Mouse (Mus musculus) layer of hippocampus, adult 11-12 months (tissue): ENCODE results near the gene Rab8b.
"Not testable (repeated sequence)": the region's sequence is repeated elsewhere in the genome, so short reads cannot be mapped to it uniquely, and the experiment has no call there.

Experiments
- DNase-seq: peaks from one replicate; pipeline ENCODE4 v3.0.0; 2022; ENCODE audit warnings: low spot score

The Rab8b gene

DNA sequence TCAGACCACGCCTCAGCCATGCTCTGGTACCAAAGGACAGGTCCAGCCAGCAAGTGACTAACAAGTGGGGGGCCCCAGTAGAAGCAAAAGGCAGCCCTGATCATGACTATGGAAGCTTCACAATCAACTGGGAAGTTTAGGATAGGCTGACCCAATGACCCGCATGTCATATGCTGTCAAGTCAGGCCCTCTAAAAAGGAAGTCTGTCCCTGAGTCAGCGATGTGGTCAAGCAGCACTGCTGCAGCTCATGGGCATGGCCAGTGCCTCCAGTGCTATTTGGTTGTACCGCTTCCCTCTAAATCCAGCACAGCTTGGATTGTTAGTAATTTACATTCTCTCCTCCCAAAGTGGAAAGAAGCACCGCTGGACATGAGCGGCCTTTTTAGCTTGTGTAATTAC lies 32.7 kb downstream of the Rab8b start:
- DNase-seq: peak; percentile 43

- no peak for DNase-seq
These were observed 33.1 kb downstream of the Rab8b start for GRCm38 (mm10) chr9:66886366-66886765.

GRCm38 (mm10) chr9:66884609-66885008 lies 34.9 kb downstream of the Rab8b start:
- no peak for DNase-seq

DNA sequence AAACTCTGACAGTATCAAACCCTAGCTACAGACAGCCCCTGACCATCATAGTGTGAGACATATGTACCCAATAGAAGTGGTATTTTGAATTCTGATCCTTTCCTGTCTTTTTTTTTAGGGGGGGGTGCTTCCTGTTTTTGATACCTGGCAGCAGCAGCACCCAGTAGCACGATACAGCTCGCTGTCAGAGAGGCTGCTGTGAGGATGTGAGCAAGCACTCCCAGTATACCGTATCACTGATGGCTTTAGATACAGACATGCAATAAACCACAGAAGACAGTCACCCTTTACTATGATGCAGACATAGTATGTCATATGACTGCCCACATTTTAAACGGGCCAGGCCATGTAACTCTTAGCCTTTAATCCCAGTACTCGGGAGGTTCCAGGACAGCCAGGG lies 36.0 kb downstream of the Rab8b start:
- no peak for DNase-seq

DNA sequence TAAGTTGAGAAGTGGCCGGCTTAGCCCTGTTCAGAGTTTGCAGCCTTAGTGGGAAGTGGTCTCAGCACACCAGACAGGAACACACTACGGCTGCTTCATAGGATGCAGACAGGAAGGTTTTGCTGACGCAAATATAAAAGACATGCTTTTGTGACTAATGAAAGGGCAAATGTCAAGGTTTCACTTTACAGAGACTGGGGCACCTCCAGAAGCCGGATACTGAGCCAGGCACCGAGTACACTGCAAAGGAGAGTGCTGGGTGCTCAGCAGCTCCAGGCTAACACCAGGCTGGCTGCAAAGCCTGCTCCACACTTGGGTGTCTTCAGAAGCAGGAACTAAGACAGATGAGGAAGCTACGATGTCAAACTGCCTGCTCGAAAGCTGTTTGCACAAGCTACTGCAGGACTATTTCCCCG lies 37.1 kb downstream of the Rab8b start:
- no peak for DNase-seq

DNA sequence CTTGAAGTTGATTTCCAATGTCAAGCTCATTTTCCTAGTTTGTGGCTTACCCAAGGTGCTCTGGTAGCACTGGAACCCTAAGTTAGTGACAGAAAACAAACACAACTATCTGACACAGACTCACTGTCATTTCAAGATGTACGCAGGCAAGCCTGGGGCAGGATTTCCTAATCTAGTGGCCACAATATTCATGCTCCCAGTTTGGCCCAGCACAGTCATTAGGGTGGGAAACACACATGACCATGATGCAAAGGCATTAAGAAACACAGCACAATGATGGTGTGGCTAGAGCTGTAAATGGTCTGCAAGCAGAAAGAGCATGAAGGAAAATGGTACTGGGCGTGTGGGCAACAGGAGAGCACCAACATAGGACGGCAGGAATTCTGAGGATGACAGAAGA lies 37.6 kb downstream of the Rab8b start:
- no peak for DNase-seq

DNA sequence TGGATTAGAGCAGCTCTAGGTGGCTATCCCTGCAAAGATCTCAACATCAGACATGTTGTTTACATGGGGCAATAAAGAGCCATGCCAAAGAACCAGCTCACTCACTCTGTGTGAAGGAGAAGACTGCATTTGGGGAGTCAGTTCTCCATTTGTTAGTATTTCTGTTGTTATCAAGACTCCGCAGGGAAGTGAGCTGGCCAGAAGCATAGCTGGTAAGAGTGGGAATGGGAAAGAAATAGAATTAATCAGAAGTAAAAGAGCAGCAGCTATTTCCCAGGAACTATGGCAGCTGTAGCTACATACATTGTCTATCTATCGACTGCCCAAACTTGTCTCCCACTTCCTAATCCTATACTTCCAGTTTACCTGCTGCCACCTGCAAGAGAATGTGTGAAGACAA lies 38.7 kb downstream of the Rab8b start:
- DNase-seq: no peak

DNA sequence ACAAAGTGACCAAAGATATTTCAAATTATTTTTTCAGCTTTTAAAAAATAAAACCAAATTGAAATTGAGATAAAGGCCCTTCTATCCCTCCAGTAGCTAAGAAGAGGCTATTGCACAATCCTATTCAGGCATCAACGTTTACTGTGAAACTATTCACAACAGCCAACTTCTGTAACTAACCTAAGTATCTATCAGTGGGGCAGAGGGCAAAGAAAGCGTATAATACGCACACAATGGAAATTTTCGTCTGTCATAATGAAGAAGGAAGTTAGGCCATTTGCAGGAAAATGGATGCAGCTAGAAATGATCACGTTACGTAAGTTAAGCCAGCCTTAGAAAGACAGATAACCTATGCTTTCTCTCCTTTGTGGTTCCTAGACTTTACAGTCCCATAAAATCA lies 40.0 kb downstream of the Rab8b start:
- no peak for DNase-seq

DNA sequence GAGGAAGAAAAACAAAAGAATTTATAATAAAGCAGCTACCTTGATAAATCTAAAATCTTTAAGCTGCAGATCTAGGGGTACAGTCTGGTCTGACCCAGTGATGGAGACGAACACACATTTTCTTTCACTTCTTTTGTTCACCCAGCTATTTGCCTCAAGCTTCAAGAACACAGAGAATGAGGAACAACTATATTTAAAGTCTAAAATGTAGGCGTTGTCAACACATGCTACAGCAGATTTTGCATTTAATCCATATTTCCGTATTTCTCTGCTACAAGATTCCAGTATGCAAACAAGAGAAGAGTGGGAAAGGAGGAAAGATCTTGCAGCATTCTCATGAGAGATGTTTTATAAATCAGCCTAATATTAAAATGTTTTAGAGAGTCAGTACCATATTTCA lies 40.6 kb downstream of the Rab8b start:
- DNase-seq: no peak

GRCm38 (mm10) chr9:66876577-66876976 lies 42.9 kb downstream of the Rab8b start:
- no peak for DNase-seq

DNA sequence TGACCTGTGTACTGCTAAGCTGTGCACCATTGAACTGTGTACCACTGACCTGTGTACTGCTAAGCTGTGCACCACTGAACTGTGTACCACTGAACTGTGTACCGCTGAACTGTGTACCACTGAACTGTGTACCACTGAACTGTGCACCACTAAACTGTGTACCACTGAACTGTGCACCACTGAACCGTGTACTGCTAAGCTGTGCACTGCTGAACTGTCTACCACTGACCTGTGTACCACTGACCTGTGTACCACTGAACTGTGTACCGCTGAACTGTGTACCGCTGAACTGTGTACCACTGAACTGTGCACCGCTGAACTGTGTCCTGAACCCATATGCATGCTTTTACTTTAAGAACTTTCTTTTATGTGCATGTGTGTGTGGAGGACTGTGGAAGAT lies 45.2 kb downstream of the Rab8b start:
- DNase-seq: no peak

- no peak for DNase-seq
These were observed 46.0 kb downstream of the Rab8b start for GRCm38 (mm10) chr9:66873531-66873930.

DNA sequence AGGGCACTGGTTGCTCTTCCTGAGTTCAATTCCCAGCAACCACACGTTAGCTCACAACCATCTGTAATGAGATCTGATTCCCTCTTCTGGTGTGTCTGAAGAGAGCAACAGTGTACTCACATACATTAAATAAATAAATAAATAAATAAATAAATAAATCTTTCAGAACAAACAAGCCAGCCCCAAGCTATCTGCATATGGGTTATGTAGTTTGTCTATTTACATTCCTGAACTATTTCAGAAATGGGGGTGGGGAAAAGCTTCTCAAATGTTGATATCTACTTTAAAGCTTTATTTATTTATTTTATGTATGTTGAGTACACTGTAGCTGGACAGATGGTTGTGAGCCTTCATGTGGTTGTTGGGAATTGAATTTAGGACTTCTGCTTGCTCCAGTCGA lies 46.5 kb downstream of the Rab8b start:
- DNase-seq: not testable (repeated sequence)

- DNase-seq: no peak
These were observed 47.3 kb downstream of the Rab8b start for GRCm38 (mm10) chr9:66872015-66872727.

GRCm38 (mm10) chr9:66864708-66865107 lies 54.8 kb downstream of the Rab8b start:
- no peak for DNase-seq

GRCm38 (mm10) chr9:66863456-66863855 lies 56.0 kb downstream of the Rab8b start:
- no peak for DNase-seq

- DNase-seq: no peak
These were observed 57.3 kb downstream of the Rab8b start for GRCm38 (mm10) chr9:66862202-66862601.

DNA sequence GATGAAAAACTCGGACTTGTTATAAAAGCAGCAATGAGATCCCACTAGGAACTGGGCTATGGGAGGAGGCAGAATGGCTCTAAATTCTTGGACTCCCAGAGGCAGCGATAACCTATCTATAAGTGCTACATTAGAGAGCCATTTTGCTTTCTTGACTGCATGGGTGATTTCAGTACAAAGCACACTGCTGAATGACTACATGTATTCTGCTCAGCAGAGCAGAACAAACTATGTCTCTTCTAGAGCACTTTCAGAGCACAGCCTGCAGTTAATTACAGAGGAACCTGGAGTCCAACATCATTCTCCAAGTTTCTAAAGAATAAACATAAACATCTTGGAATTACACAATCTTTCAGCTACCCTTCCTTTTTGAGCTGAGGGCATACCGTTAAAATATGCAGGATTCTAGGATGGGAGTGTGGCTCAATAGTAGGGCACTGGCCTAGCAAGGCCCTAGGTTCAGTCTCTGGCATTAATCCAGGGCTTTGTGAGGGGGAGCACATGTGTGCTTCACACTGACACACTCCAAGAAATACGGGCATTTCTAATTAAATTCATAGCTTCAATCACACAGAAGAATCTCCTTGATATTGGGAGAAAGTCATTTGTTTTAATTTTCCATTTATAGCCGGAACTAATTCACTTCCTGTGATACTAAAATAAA lies 58.3 kb downstream of the Rab8b start:
- DNase-seq: no peak

DNA sequence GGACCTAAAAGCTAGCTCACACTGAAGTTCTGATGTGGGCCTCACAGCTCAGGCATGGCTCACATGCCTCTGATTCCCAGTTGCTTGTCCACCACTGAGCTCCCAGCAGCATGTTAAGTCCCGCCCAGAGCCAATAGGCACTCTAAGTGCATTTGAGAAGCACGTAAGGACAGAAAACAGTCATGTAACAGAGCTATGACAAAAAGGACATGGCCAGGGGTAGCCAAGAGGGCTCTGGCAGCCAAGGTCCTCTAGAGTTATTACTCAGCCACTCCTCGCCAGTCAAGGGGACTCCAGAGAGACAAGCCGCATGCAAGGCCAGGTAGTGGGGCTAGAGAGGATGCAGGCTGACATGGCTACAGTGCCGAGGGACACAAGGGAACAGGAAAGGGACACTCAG lies 60.0 kb downstream of the Rab8b start:
- DNase-seq: no peak

- DNase-seq: no peak
These were observed 63.6 kb downstream of the Rab8b start for GRCm38 (mm10) chr9:66855865-66856264.

GRCm38 (mm10) chr9:66852592-66852991 lies 66.9 kb downstream of the Rab8b start:
- no peak for DNase-seq

DNA sequence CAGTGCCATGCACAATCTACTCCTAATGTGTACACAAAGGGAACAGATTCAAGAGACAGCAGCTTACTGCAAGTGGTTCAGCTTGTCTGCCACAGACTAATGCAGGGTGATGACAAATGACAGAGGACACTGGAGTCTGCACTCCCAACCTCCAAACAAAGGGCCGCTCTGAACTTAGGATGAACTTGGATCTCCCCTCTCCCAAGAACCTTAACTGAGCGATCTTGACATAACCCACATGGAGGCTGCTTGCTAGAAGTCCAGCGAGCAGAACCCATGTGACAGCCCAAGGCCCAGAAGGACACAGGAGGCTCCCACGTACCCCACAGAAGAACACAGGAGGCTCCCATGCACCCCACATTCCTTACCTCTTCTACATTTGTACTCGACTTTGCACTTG lies 68.5 kb downstream of the Rab8b start:
- no peak for DNase-seq

- no peak for DNase-seq
These were observed 72.7 kb downstream of the Rab8b start for GRCm38 (mm10) chr9:66846822-66847221.

DNA sequence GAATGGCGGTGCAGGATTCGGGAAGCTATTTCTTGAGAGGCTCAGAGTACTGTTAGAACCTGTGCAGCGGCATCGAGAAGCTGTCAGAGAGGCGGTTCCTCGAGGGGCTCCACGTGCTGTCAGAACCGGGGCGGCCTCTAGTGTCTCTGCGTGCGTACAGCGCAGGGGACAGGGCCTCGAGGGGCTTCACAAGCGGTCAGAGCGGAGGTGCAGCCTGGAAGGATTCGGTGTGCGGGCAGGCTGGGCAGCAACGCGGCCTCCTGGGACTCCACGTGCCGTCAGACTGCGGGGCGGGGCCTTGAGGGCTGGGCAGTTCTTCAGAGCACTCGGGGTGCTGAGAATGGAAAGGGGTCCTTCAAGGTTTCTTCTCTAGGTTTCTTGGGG lies 84.4 kb downstream of the Rab8b start:
- DNase-seq: no peak
